Mouse (Mus musculus): Measurements from ENCODE around the gene Cyp2d11. TPM values are rescaled to one million over a fixed set of nuclear protein-coding genes. Genes with fewer than 3 reads are reported as not detected.

Gene Cyp2d11
- polyA plus RNA-seq, 1 experiment from 2014 or later, result not detected

- 4% methylated on average over 40 of the region's 40 CpGs for WGBS
- no peak for ATAC-seq
- H3K9me3 ChIP-seq (ENCODE audit: control insufficient read depth, low read length), result no peaks in the 10 kb centered on the region
- peak overlapping the region; percentile 40 for H3K9ac ChIP-seq (replicated peaks; ENCODE audit: low read depth, low read length)
- H3K27me3 ChIP-seq (replicated peaks; ENCODE audit: control insufficient read depth, insufficient read depth, low read length), result peaks cover 7% of the 10 kb centered on the region
- no peak overlapping the region for H3K27ac ChIP-seq (ENCODE audit: low read length)
- no peaks in the 10 kb centered on the region for H3K36me3 ChIP-seq (ENCODE audit: control insufficient read depth, insufficient read depth)
- peak overlapping the region; percentile 24 for H3K4me3 ChIP-seq (replicated peaks; ENCODE audit: low read length)
- H3K4me2 ChIP-seq (ENCODE audit: low read length), result peak overlapping the region; percentile 45
- peaks cover 19% of the 10 kb centered on the region for H3K4me1 ChIP-seq (replicated peaks; ENCODE audit: control insufficient read depth, insufficient read depth, low read length)
Observed at GRCm38 (mm10) chr15:82341036-82341501, 52.8 kb downstream of the Cyp2d11 start.

GRCm38 (mm10) chr15:82340414-82341035 lies 53.3 kb downstream of the Cyp2d11 start:
- Histone ChIP-seq H3K4me3 (replicated peaks; ENCODE audit: low read length) (no peak overlapping the region; the same call in 1 of the 2 replicates), H3K4me1 (replicated peaks; ENCODE audit: control insufficient read depth, insufficient read depth, low read length) (peaks cover 19% of the 10 kb centered on the region), H3K9me3 (ENCODE audit: control insufficient read depth, low read length) (no peaks in the 10 kb centered on the region), H3K27me3 (replicated peaks; ENCODE audit: control insufficient read depth, insufficient read depth, low read length) (peaks cover 7% of the 10 kb centered on the region), H3K4me2 (ENCODE audit: low read length) (peak overlapping the region; percentile 45), H3K27ac (ENCODE audit: low read length) (no peak overlapping the region), H3K36me3 (ENCODE audit: control insufficient read depth, insufficient read depth) (0 out of 2 replicates have a peak, but pooled peaks cover 3% of the 10 kb centered on the region), H3K9ac (replicated peaks; ENCODE audit: low read depth, low read length) (peak overlapping the region; percentile 40)
- ATAC-seq, result no peak
- 42% methylated on average over 21 of the region's 21 CpGs for WGBS

- whole genome bisulfite sequencing, result 80% methylated on average over 8 of the region's 8 CpGs
- no peak for ATAC-seq
- no peak overlapping the region for H3K4me2 ChIP-seq (ENCODE audit: low read length)
Observed at GRCm38 (mm10) chr15:82339634-82340254, 54.1 kb downstream of the Cyp2d11 start.

More at GRCm38 (mm10) chr15:82339634-82340254, 54.1 kb downstream of the Cyp2d11 start:
- Histone ChIP-seq H3K4me3 (replicated peaks; ENCODE audit: low read length) (no peak overlapping the region), H3K4me1 (replicated peaks; ENCODE audit: control insufficient read depth, insufficient read depth, low read length) (peaks cover 19% of the 10 kb centered on the region), H3K9ac (replicated peaks; ENCODE audit: low read depth, low read length) (no peak overlapping the region), H3K27ac (ENCODE audit: low read length) (no peak overlapping the region), H3K36me3 (ENCODE audit: control insufficient read depth, insufficient read depth) (peaks cover 3% of the 10 kb centered on the region; the same call in 1 of the 2 replicates), H3K27me3 (replicated peaks; ENCODE audit: control insufficient read depth, insufficient read depth, low read length) (peaks cover 7% of the 10 kb centered on the region), H3K9me3 (ENCODE audit: control insufficient read depth, low read length) (no peaks in the 10 kb centered on the region)

Small RNA genes within 50 kb of the gene (microRNA-seq; reads per million reads assigned to microRNA genes)
- gene Gm25990 (not detected), gene Gm27331 (not detected), gene Mir7684 (not detected)

Other genes starting within 250 kb of the Cyp2d11 start
- 229 and 232 TPM in 2 replicates for gene Srebf2, start 246.8 kb downstream of the Cyp2d11 start, polyA plus RNA-seq (2015; fragmentation: Nextera tagmentation; extraction: Ambion mirVana)
- 0.66 and 0.70 TPM in 2 replicates for gene Shisa8, start 181.2 kb downstream of the Cyp2d11 start, polyA plus RNA-seq (2015; fragmentation: Nextera tagmentation; extraction: Ambion mirVana)
- gene Tnfrsf13c, start 169.7 kb downstream of the Cyp2d11 start, polyA plus RNA-seq (2015; fragmentation: Nextera tagmentation; extraction: Ambion mirVana), result 0.10 and 0.25 TPM in 2 replicates
- 29.8 and 34.6 TPM in 2 replicates for gene Cenpm, start 149.3 kb downstream of the Cyp2d11 start, polyA plus RNA-seq (2015; fragmentation: Nextera tagmentation; extraction: Ambion mirVana)
- gene 1500009C09Rik, start 141.6 kb downstream of the Cyp2d11 start, polyA plus RNA-seq (2015; fragmentation: Nextera tagmentation; extraction: Ambion mirVana), result 17.0 and 18.6 TPM in 2 replicates
- 427 TPM in 2 replicates for gene Sept3, start 119.1 kb downstream of the Cyp2d11 start, polyA plus RNA-seq (2015; fragmentation: Nextera tagmentation; extraction: Ambion mirVana)
- 0.15 TPM in 1 of 2 replicates, not detected in the other for gene Wbp2nl, start 95.1 kb downstream of the Cyp2d11 start, polyA plus RNA-seq (2015; fragmentation: Nextera tagmentation; extraction: Ambion mirVana)
- 23.4 and 26.1 TPM in 2 replicates for gene Naga, start 55.1 kb downstream of the Cyp2d11 start, polyA plus RNA-seq (2015; fragmentation: Nextera tagmentation; extraction: Ambion mirVana)
- gene Pheta2, start 55.1 kb downstream of the Cyp2d11 start, polyA plus RNA-seq (2015; fragmentation: Nextera tagmentation; extraction: Ambion mirVana), result 2.0 TPM in 2 replicates
- 269 and 282 TPM in 2 replicates for gene Smdt1, start 55.1 kb downstream of the Cyp2d11 start, polyA plus RNA-seq (2015; fragmentation: Nextera tagmentation; extraction: Ambion mirVana)
- 277 and 297 TPM in 2 replicates for gene Ndufa6, start 39.7 kb downstream of the Cyp2d11 start, polyA plus RNA-seq (2015; fragmentation: Nextera tagmentation; extraction: Ambion mirVana)
- 1.1 and 1.4 TPM in 2 replicates for gene Cyp2d22, start 13.8 kb downstream of the Cyp2d11 start, polyA plus RNA-seq (2015; fragmentation: Nextera tagmentation; extraction: Ambion mirVana)
- not detected in 2 replicates for gene Cyp2d10, start 13.2 kb upstream of the Cyp2d11 start, polyA plus RNA-seq (2015; fragmentation: Nextera tagmentation; extraction: Ambion mirVana)
- gene Cyp2d9, start 39.4 kb upstream of the Cyp2d11 start, polyA plus RNA-seq (2015; fragmentation: Nextera tagmentation; extraction: Ambion mirVana), result not detected in 2 replicates
- not detected in 2 replicates for gene Cyp2d12, start 161.1 kb upstream of the Cyp2d11 start, polyA plus RNA-seq (2015; fragmentation: Nextera tagmentation; extraction: Ambion mirVana)
- gene Cyp2d34, start 226.9 kb upstream of the Cyp2d11 start, polyA plus RNA-seq (2015; fragmentation: Nextera tagmentation; extraction: Ambion mirVana), result not detected in 2 replicates